Mouse (Mus musculus): ENCODE measurements at regions not wholly inside any gene's neighbourhood (a gene's known extent, or its start where the extent isn't known, plus 50 kb on each side); places are given as distances from the start of the nearest gene placed in this dataset.
"Not testable (repeated sequence)": the region's sequence is repeated elsewhere in the genome, so short reads cannot be mapped to it uniquely, and the experiment has no call there.

DNA sequence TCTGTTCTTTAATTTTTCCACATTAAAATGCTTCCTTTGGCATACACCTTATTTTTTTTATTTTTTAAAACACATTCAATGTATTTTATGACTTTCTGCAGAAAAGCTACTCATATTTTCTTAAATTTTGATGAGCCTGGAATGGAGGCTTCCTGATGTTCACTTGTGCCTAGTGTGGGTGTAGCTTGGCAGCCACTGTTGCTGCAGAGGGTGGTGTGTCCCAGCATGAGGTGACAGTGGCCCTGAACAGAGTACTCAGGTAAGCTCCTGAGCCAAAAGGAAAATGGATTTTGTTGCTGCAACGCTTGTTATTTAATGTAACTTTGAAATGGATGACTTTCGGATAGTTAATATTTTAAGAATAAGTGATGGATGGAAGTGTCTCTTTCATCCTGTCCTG, 170.6 kb downstream of the Eipr1 start:
- no peak for DNase-seq

- no peak for DNase-seq
Measured at GRCm38 (mm10) chr12:28925206-28925605, 173.6 kb downstream of the Eipr1 start.

GRCm38 (mm10) chr12:28939936-28940335, 188.3 kb downstream of the Eipr1 start:
- no peak for DNase-seq

- DNase-seq: no peak
Measured at GRCm38 (mm10) chr12:28948889-28949288, 197.3 kb downstream of the Eipr1 start.

GRCm38 (mm10) chr12:28949307-28949706, 197.7 kb downstream of the Eipr1 start:
- DNase-seq: no peak

- DNase-seq: no peak
Measured at GRCm38 (mm10) chr12:28957155-28957554, 205.6 kb downstream of the Eipr1 start.

DNA sequence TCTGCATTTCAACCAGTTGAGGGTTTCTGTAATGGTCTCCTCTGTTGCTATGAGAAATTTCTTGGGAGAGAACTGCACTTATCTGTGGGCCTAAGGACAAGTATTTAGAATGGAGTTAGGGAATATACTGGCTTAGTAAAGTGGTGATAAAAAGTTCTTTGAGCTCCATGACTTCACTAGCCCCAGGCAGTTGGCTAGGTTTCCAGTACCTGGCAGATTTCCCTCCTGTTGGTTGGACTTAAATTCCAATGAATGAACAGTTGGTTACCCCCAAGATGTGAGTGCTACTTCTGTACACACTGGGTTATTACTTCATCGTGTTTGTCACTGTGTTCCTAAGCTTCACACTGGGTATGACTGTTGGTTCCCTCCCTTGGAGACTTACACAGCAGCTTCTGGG, 207.1 kb downstream of the Eipr1 start:
- no peak for DNase-seq

DNA sequence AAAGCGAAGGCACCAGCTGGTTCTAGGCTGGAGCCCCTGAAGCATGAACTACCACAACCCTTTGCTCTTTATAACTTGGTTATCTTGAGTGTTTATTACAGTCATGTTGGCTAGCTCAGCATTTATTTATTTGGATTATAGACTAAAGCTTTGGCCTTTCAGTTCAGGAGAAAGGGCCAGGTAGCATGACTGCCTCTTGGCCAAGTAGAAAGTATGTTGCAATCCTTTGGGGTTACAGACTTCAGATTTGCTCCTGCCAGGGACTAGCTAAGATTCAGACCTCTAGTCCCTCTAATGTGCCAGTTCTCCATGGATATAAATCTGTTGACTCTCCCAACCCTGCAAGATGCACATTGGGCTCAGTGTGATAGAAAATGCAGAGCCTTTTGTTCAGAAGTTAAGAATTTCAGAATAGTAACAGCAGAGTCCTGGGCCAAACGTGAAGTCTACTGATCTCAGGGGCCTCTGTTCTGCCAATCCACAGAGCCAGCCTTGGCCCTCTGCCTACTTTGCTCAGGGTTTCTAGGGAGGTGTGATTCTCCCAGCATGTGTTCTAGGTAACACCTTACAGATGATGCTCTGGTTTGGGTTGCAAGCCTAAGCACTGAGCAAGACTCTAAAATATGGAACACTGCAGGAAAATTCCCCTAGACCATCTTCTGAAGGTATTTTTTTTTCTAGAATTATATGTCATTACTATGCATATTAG, 218.2 kb downstream of the Eipr1 start:
- no peak for DNase-seq

- DNase-seq: no peak
Measured at GRCm38 (mm10) chr12:28974571-28975041, 223.0 kb downstream of the Eipr1 start.

GRCm38 (mm10) chr12:28975249-28975648, 223.6 kb downstream of the Eipr1 start:
- no peak for DNase-seq

DNA sequence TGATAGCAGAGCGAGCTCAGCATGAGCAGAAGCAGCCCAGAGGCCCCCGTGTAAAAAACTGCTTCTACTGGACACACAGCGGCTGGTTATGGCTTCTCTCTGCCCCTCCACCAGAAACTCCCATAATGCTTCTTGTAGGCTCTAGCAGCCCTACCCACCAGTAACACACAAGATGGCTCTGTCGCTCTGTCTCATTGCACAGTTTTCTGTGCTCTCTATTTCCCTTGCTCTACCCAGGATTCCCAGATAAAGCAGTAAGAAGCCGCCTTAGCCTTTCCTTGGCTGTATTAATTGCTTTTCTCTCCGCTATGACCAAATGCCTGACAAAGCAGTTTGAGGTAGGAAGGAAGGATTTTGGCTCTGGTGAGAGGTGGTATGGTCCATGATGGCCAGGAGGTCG, 228.1 kb downstream of the Eipr1 start:
- DNase-seq: no peak

- no peak for DNase-seq
Measured at GRCm38 (mm10) chr12:28986214-28986613, 234.6 kb downstream of the Eipr1 start.

DNA sequence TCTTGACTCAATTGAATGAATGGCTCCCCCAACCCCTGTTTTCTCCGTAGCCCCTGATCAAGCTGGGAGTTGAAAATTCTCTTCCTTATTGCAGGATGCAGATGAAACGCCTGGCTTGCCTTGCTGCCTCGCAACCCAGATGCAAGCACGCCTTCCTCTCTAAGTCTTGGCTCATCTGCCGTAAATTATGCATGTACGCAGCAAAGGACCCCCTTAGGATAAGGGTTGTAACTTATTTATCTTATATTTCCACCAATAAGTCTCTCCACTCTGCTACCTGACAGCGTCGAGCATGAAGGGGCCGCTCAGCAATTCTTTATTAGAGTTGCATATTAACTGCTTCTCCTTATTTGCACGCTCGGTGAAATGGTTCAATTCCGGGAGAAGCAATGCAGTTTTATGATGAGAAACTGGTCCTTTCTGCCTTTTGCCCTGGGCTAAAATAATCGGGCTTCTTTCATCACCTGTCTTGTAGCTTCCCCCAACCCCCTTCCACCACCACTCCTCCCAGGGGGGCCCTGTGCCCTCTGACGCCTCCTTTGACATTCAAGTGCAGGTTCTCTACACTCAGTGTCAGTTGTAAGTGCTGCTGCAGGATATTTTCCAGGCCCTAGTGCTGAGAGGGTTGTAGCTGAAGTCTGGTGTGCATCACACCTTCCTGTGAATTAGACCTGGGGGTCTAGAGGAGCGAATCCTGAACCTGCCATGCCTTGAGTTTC, 246.0 kb downstream of the Eipr1 start:
- no peak for DNase-seq

- DNase-seq: no peak
Measured at GRCm38 (mm10) chr12:28999963-29000451, 248.4 kb downstream of the Eipr1 start.

DNA sequence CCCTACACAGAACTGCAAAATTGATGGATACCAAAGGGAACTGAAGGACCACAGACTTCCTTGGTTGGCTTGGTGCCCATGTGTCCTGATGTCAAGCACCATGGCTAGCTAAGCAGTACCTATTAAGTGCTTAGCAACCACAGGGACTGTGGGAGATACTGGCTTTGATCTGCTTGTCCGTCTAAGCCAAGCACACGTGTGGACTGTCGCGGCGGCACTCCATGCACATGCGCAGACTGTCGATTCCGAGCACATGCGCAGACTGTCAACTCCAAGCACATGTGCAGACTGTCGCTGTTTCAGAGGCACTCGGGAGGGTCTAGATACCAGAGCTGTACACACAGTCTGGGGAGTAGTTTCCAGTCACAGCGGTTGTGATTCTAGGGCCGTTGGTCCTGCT, 252.9 kb downstream of the Eipr1 start:
- no peak for DNase-seq

DNA sequence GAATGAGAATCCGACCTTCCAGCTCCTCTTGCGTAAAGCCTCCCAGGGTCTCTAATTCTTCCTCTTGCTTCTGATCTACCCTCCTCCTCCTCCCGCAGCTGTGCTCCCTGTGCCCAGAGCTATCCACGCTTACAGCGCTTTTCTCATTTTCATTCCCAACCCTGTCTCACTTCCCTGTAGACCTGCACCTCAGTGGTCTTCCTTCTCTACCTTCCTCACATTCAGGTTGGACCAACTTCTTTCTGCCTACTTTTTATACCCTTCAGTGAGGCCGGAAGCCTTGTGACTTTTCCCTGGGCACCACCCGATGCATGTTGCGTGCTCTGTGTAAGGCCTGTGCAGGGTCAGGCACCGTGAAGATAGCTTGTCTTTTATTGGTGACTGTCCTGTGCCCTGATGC, 263.0 kb downstream of the Eipr1 start:
- DNase-seq: no peak

- no peak for DNase-seq
Measured at GRCm38 (mm10) chr12:29015200-29015862, 263.7 kb downstream of the Eipr1 start.

- DNase-seq: no peak
Measured at GRCm38 (mm10) chr12:29021152-29021551, 269.5 kb downstream of the Eipr1 start.

DNA sequence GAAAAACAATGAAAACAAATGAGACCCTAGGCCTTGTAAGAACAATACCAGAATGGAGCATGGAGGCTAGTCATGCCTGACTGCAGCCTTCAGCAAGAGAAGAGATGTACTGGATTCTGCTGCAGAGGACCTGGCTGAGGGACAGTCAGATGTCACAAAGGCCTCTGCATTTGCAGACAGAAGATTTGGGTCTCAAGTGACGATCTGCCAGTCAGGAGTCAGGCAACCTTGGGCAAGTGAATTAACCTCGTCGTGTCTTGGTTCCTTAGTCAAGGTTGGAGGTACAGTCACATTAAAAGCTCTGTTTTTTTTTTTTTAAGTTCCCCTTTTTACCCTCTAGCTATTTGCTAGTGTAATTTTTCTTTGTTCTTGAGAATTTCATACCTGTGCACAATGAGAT, 276.6 kb downstream of the Eipr1 start:
- no peak for DNase-seq

DNA sequence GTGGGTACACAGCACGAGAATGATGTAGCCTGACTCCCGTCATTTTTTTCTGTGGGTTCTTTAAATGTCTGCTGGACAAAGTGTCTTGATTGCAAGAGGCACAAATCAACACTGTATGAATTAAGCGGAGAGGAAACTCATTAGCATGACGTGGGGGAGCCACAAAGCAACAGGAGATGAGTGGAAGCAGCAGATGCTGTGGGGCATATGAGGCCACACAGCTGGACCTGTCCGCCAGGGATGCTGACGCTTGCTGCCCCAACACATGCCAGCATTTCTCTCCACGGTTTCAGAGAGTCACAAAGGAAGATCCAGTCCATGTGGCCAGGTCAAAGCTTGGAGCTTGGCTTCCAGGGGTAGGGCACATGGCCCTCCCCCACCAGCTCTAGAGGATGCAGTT, 277.9 kb downstream of the Eipr1 start:
- no peak for DNase-seq

DNA sequence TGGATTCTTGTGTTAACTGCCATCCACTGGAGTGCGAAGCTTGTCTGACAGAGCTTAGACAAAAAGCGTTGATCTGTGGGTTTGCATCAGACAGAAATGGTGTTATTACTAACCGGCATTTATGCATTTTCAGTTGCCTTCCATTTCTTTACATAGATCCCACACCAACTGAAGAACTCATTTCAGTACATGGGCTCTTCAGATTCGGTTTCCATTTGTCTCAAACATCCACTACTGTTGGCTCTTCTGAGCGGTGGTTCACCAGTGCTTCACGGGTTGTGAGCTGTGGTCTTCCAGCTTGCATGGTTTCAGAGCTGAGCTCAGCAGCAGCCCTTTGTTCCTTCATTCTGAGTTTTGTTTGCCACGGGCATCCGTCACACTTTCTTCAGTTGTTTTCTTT, 294.4 kb downstream of the Eipr1 start:
- DNase-seq: no peak

- DNase-seq: not testable (repeated sequence)
Measured at GRCm38 (mm10) chr12:29048596-29048995, 297.0 kb downstream of the Eipr1 start.

GRCm38 (mm10) chr12:29049105-29049511, 297.5 kb downstream of the Eipr1 start:
- no peak for DNase-seq

DNA sequence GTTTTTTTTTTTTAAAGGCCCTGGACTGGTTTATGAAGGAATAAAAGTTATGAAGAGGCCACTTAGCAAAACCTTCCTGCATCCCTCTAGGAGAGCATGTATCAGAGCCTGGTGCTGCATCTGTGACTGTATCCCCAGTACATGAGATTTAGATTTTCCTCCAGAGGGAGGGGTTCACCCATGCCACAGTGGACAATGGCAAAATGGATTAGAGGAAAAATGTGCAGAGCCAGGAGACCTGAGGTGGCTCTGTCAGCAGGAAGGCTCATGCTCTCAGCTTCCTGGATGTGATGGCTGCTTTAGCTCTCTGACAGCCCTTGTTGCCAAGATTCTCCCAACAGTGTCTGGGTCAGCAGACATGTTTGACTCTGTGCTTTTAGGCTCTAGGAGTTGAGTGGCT, 298.2 kb downstream of the Eipr1 start:
- no peak for DNase-seq

Measured in thymus, adult 18-20 months (tissue).